Mouse (Mus musculus): ENCODE measurements around the gene Ccdc85b.

DNA sequence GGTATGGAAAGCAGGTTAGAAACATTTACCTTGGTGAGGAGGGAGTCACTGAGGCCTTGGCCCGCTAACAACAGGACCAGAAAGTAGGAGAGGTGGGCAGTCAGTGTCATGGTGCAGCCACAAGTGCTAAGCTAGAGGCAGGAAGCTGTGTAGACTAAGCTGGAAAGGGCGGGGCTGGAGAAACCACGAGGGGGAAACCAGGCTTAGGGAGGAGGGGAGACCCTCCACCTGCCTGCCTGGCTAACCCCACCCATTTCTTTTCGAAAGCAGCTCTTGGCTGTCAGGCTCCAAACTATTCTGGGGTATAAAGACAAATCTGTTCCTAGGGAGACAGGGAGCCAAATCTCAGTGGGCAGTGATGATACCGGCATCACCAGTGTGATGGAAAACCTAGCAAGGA is 10.7 kb upstream of the Ccdc85b start, which contains the start of gene Ctsw:
- TF ChIP-seq USF1 (IDR thresholded peaks at IDR 0.05; ENCODE audit: low read depth) (no peak), MYOD1 (IDR thresholded peaks at IDR 0.05; ENCODE audit: control insufficient read depth, insufficient read length, low read depth) (no peak), CTCF (IDR thresholded peaks at IDR 0.05; ENCODE audit: control insufficient read depth, insufficient read depth, insufficient read length) (no peak), CEBPB (IDR thresholded peaks at IDR 0.05; ENCODE audit: low read depth) (no peak), MAX (IDR thresholded peaks at IDR 0.05) (no peak), FOSL1 (IDR thresholded peaks at IDR 0.05; ENCODE audit: insufficient read depth, low read length, poor library complexity, severe bottlenecking) (no peak), MYOG (IDR thresholded peaks at IDR 0.05; ENCODE audit: control insufficient read depth, extremely low read depth, insufficient read length) (no peak)

All from C2C12 (cell line).